Mouse (Mus musculus) heart, adult 2 months (tissue): ENCODE measurements around the gene Hist1h3b. TPM values are rescaled to one million over a fixed set of nuclear protein-coding genes. Genes with fewer than 3 reads are reported as not detected.
"Not testable (repeated sequence)": the region's sequence is repeated elsewhere in the genome, so short reads cannot be mapped to it uniquely, and the experiment has no call there.

Experiments used
- DNase-seq, 2 experiments: peaks; one replicate each; pipeline ENCODE4 v3.0.0; 2021
- H3K27ac ChIP-seq: fragments of 200-600 bp; 2 replicates; pipeline ENCODE4 v1.8.1; 2022
- H3K27me3 ChIP-seq: fragments of 200-500 bp; 2 replicates; pipeline ENCODE4 v1.6.1; 2012; ENCODE audit warnings: mild to moderate bottlenecking, low read length, inconsistent platforms, mixed read lengths; ENCODE audit not compliant: control insufficient read depth, insufficient read depth
- H3K36me3 ChIP-seq: fragments of 200-500 bp; 2 replicates; pipeline ENCODE4 v1.6.1; 2012; ENCODE audit warnings: low read length, inconsistent platforms; ENCODE audit not compliant: control insufficient read depth, insufficient read depth
- H3K4me1 ChIP-seq: fragments of 200-500 bp; 2 replicates; pipeline ENCODE4 v1.6.1; 2011; ENCODE audit warnings: low read length; ENCODE audit not compliant: control insufficient read depth, insufficient read depth
- H3K4me3 ChIP-seq: fragments of 200-600 bp; 2 replicates; pipeline ENCODE4 v1.8.1; 2022
- H3K79me2 ChIP-seq: fragments of 200-500 bp; replicated peaks from 2 replicates; pipeline ENCODE4 v1.6.1; 2012; ENCODE audit warnings: mild to moderate bottlenecking, inconsistent platforms, low read length, moderate library complexity, mixed read lengths; ENCODE audit not compliant: control insufficient read depth, insufficient read depth
- H3K9ac ChIP-seq: fragments of 200-500 bp; 2 replicates; pipeline ENCODE4 v1.6.1; 2012; ENCODE audit warnings: low read depth, mild to moderate bottlenecking, control low read depth, inconsistent platforms, low read length, mixed read lengths
- CTCF ChIP-seq: fragments of 200-600 bp; IDR thresholded peaks from 2 replicates; pipeline ENCODE4 v1.8.1; 2022; ENCODE audit warnings: antibody characterized with exemption, mild to moderate bottlenecking, moderate library complexity
- EP300 ChIP-seq: fragments of 200-500 bp; IDR thresholded peaks from 2 replicates; pipeline ENCODE4 v1.6.1; 2011; ENCODE audit warnings: low read depth, low read length, control low read depth; ENCODE audit not compliant: insufficient read depth
- POLR2A ChIP-seq: fragments of 200-500 bp; IDR thresholded peaks from 2 replicates; pipeline ENCODE4 v1.6.1; 2011; ENCODE audit warnings: mild to moderate bottlenecking, low read depth, low read length, control low read depth; ENCODE audit not compliant: insufficient read depth
- whole genome bisulfite sequencing: fragments of 180-500 bp; shearing (Covaris S2); methylation state at CpG from one replicate; pipeline ENCODE4 v1.1.7; 2018; 5-methylcytosine and 5-hydroxymethylcytosine counted together
- intact Hi-C: fragments of 180-260 bp; cut with DNase I; formaldehyde crosslinking; loops from one replicate; pipeline ENCODE4 v1.15.1; 2025
- polyA plus RNA-seq: library from polyadenylated mRNA; depleted of rRNA; stranded (reverse); fragments of >200 nt; gene quantifications from 2 replicates; pipeline ENCODE4 v1.2.3, GENCODE M21; 2012
- total RNA-seq, 2 experiments: library from RNA; stranded (reverse); gene quantifications; 2 replicates each; pipeline ENCODE4 v1.2.3; 2021

Hist1h3b gene
- total and polyA plus RNA-seq, 3 experiments: 1.7 to 8.0 (median 6.4) TPM

GRCm38 (mm10) chr13:23763586-23764323 is 11.7 kb downstream of the Hist1h3b start, which contains the start of gene Hist1h1a:
Gene Hist1h1a (plus strand): TSS chr13:23763666.
- intact Hi-C loops: loop anchor here (5.0 to 10.0 kb wide), 2 partner anchors 341 to 399 kb away; partner anchors contain the start of genes Abt1 and Zfp322a

DNA sequence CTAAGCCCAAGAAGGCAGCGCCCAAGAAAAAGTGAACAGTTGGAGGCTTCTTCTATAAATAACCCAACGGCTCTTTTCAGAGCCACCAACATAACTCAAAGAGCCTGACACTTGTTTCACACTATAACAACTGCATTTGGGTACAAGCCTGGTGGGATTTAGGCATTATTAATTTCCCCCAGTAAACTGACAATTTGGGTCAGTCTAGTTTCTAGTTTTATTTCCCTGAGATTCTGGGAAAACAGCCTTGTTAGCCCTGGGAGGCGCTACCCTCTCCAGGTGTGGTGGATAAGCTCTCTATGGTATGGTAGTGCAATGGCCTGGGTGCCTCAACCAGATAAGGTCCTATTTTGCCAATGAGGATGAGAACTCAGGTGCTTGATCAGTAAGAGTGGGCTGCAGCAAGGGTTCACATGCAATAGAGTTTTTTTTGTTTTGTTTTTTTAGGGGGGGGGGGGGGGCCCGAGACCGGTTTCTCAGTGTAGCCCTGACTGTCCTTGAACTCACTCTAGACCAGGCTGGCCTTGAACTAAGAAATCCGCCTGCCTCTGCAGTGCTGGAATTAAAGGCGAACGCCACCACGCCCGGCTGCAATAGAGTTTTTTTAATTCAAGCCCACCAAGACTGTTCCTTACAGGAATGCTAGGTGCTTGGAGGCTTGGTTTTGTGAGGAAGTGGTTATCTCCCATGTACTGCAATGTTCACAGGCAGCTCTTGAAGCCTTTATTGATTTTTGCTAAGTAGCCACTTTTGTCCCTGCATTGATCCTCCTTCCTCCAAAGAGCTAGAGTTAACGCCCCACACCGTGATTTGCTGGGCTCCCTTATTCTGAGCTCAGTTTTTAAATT is 12.5 kb downstream of the Hist1h3b start:
- WGBS: 60% methylated on average over 12 of the region's 12 CpGs
- Histone ChIP-seq H3K27ac (no peak overlapping the region), H3K36me3 (peaks cover 2% of the 10 kb centered on the region), H3K4me1 (peaks cover 1% of the 10 kb centered on the region; the same call in 1 of the 2 replicates), H3K79me2 (no peaks in the 10 kb centered on the region), H3K4me3 (peak overlapping the region; percentile 66), H3K27me3 (no peaks in the 10 kb centered on the region), H3K9ac (no peak overlapping the region)
- TF ChIP-seq EP300 (no peak), POLR2A (no peak), CTCF (no peak)
- no peak for DNase-seq
- intact Hi-C loops: loop anchor here (5.0 to 10.0 kb wide), 2 partner anchors 342 to 400 kb away; partner anchors contain the start of genes Abt1 and Zfp322a

More at GRCm38 (mm10) chr13:23763586-23764323, 11.7 kb downstream of the Hist1h3b start, which contains the start of gene Hist1h1a:
- H3K27ac ChIP-seq: peak within 1 kb of the TSS; percentile 76
- 6% methylated on average over 34 of the region's 34 CpGs for WGBS
- peak within 1 kb of the TSS; percentile 76 for H3K9ac ChIP-seq
- H3K4me1 ChIP-seq: no peaks in the 10 kb centered on the region
- peak within 1 kb of the TSS; percentile 66 for H3K4me3 ChIP-seq
- H3K79me2 ChIP-seq: no peaks in the 10 kb centered on the region
- DNase-seq: peak; percentile 80 to 86
- peaks cover 2% of the 10 kb centered on the region for H3K36me3 ChIP-seq
- TF ChIP-seq POLR2A: peak; percentile 89
- no peak for TF ChIP-seq CTCF
- H3K27me3 ChIP-seq: no peaks in the 10 kb centered on the region

GRCm38 (mm10) chr13:23765172-23765513 is 13.1 kb downstream of the Hist1h3b start:
- no peak for DNase-seq
- H3K27ac ChIP-seq: no peak overlapping the region
- 76% methylated on average over 1 of the region's 1 CpGs for WGBS
- peaks cover 2% of the 10 kb centered on the region for H3K36me3 ChIP-seq
- H3K79me2 ChIP-seq: no peaks in the 10 kb centered on the region
- TF ChIP-seq CTCF: no peak
- no peak for TF ChIP-seq POLR2A
- no peak for TF ChIP-seq EP300
- H3K9ac ChIP-seq: no peak overlapping the region
- no peaks in the 10 kb centered on the region for H3K27me3 ChIP-seq
- no peak overlapping the region for H3K4me3 ChIP-seq
- intact Hi-C loops: loop anchor here (10.0 kb wide), 1 partner anchor 400 kb away; the partner anchor contains the start of gene Zfp322a
- peaks cover 1% of the 10 kb centered on the region; the same call in 1 of the 2 replicates for H3K4me1 ChIP-seq

GRCm38 (mm10) chr13:23766772-23767171 is 14.7 kb downstream of the Hist1h3b start:
- Histone ChIP-seq H3K27me3 (no peaks in the 10 kb centered on the region), H3K27ac (no peak overlapping the region), H3K4me1 (peaks cover 1% of the 10 kb centered on the region; the same call in 1 of the 2 replicates), H3K4me3 (no peak overlapping the region), H3K36me3 (peaks cover 2% of the 10 kb centered on the region; the same call in 1 of the 2 replicates), H3K9ac (no peak overlapping the region), H3K79me2 (no peaks in the 10 kb centered on the region)
- intact Hi-C loops: loop anchor here (10.0 kb wide), 1 partner anchor 402 kb away; the partner anchor contains the start of gene Zfp322a
- TF ChIP-seq CTCF (no peak), EP300 (no peak), POLR2A (no peak)
- no peak for DNase-seq

- no peak overlapping the region for H3K4me3 ChIP-seq
- DNase-seq: no peak
- H3K4me1 ChIP-seq: peaks cover 1% of the 10 kb centered on the region; the same call in 1 of the 2 replicates
- no peaks in the 10 kb centered on the region for H3K27me3 ChIP-seq
- 29% methylated on average over 5 of the region's 5 CpGs for WGBS
- H3K27ac ChIP-seq: no peak overlapping the region
- H3K79me2 ChIP-seq: no peaks in the 10 kb centered on the region
- intact Hi-C loops: loop anchor here (10.0 kb wide), 1 partner anchor 404 kb away; the partner anchor contains the start of gene Zfp322a
- H3K36me3 ChIP-seq: no peaks in the 10 kb centered on the region
- no peak overlapping the region for H3K9ac ChIP-seq
- TF ChIP-seq POLR2A (no peak), CTCF (no peak), EP300 (no peak)
These were observed 16.8 kb downstream of the Hist1h3b start for GRCm38 (mm10) chr13:23768834-23769397.

- WGBS: 93% methylated on average over 2 of the region's 2 CpGs
- H3K36me3 ChIP-seq, H3K4me3 ChIP-seq, H3K27me3 ChIP-seq, H3K79me2 ChIP-seq, H3K4me1 ChIP-seq, H3K27ac ChIP-seq, DNase-seq, H3K9ac ChIP-seq: not testable (repeated sequence)
- intact Hi-C loops: loop anchor here (10.0 kb wide), 1 partner anchor 405 kb away; the partner anchor contains the start of gene Zfp322a
These were observed 17.5 kb downstream of the Hist1h3b start, which contains the start of gene Trim38 for GRCm38 (mm10) chr13:23769613-23770012. Gene Trim38 (plus strand): TSS chr13:23769913.
